Mouse (Mus musculus) lung, adult 2 months (tissue): ENCODE results near the gene Wnk1.

Source experiments
- CTCF ChIP-seq: fragments of 200-500 bp; IDR thresholded peaks from 2 replicates; pipeline ENCODE4 v1.5.1; 2011; ENCODE audit warnings: mild to moderate bottlenecking, low read length, control low read depth; ENCODE audit not compliant: insufficient read depth
- POLR2A ChIP-seq: fragments of 200-500 bp; IDR thresholded peaks from 2 replicates; pipeline ENCODE4 v1.6.1; 2011; ENCODE audit warnings: low read depth, mild to moderate bottlenecking, control low read depth, low read length, borderline replicate concordance; ENCODE audit errors: extremely low read depth

- TF ChIP-seq POLR2A (no peak), CTCF (no peak)
Measured at GRCm38 (mm10) chr6:120065552-120066177, 27.2 kb upstream of the Wnk1 start.
